Mouse (Mus musculus) midbrain, postnatal 0 days (tissue): Measurements from ENCODE around the gene Skint8. TPM values are rescaled to one million over a fixed set of nuclear protein-coding genes. Genes with fewer than 3 reads are reported as not detected.

Experiments
- ATAC-seq: fragments of 200-750 bp; cut with Nextera tagmentation; 2 replicates; pipeline ENCODE4 v1.8.0; 2017; ENCODE audit warnings: moderate number of reproducible peaks, mild to moderate bottlenecking, moderate TSS enrichment, moderate library complexity; ENCODE audit not compliant: low FRiP score
- DNase-seq: peaks from one replicate; pipeline ENCODE4 v3.0.0-alpha.2; 2015; ENCODE audit warnings: low spot score
- H3K27ac ChIP-seq: fragments of 300-500 bp; sonication (generic); 2 replicates; pipeline ENCODE4 v1.5.1; 2014; ENCODE audit warnings: low read depth, mild to moderate bottlenecking, low read length, mixed read lengths
- H3K27me3 ChIP-seq: fragments of 300-500 bp; sonication (generic); 2 replicates; pipeline ENCODE4 v1.6.1; 2014; ENCODE audit warnings: low read length, control low read depth, mixed read lengths; ENCODE audit not compliant: insufficient read depth
- H3K36me3 ChIP-seq: fragments of 300-500 bp; sonication (generic); 2 replicates; pipeline ENCODE4 v1.6.1; 2014; ENCODE audit warnings: low read length, control low read depth, mixed read lengths; ENCODE audit not compliant: insufficient read depth
- H3K4me1 ChIP-seq: fragments of 300-500 bp; sonication (generic); 2 replicates; pipeline ENCODE4 v1.6.1; 2014; ENCODE audit warnings: mild to moderate bottlenecking, control low read depth, antibody characterized with exemption, low read length, mixed read lengths; ENCODE audit not compliant: insufficient read depth
- H3K4me2 ChIP-seq: fragments of 300-500 bp; sonication (generic); 2 replicates; pipeline ENCODE4 v1.6.1; 2014; ENCODE audit warnings: low read depth, mild to moderate bottlenecking, low read length, mixed read lengths; ENCODE audit not compliant: poor library complexity, severe bottlenecking
- H3K4me3 ChIP-seq: fragments of 300-500 bp; sonication (generic); 2 replicates; pipeline ENCODE4 v1.5.1; 2014; ENCODE audit warnings: low read depth, mild to moderate bottlenecking, low read length, moderate library complexity
- H3K9ac ChIP-seq: fragments of 300-500 bp; sonication (generic); replicated peaks from 2 replicates; pipeline ENCODE4 v1.6.1; 2014; ENCODE audit warnings: mild to moderate bottlenecking, low read length, moderate library complexity, mixed read lengths; ENCODE audit not compliant: poor library complexity, severe bottlenecking
- H3K9me3 ChIP-seq: fragments of 300-500 bp; sonication (generic); 2 replicates; pipeline ENCODE4 v1.6.1; 2016; ENCODE audit warnings: low read length, control low read depth
- CTCF ChIP-seq: IDR thresholded peaks from 2 replicates; pipeline ENCODE4 v1.5.1; 2016; ENCODE audit warnings: antibody characterized with exemption, mild to moderate bottlenecking
- WGBS: fragments of 180-500 bp; shearing (Covaris S2); extraction: QIAGEN DNeasy Blood & Tissue Kit; methylation state at CpG from one replicate; pipeline ENCODE4 v1.1.7; 2014; 5-methylcytosine and 5-hydroxymethylcytosine counted together
- polyA plus RNA-seq: library from polyadenylated mRNA; unstranded; fragments of >200 nt; fragmentation: Nextera tagmentation; extraction: Ambion mirVana; gene quantifications from 2 replicates; pipeline ENCODE4 v1.2.1, GENCODE M21; 2015
- total RNA-seq: library from RNA; depleted of rRNA; stranded (reverse); fragments of >200 nt; gene quantifications from 2 replicates; pipeline ENCODE4 v1.2.3, GENCODE M21; 2014; rRNA removed

Skint8 gene
- total RNA-seq = not detected in 2 replicates
- not detected in 2 replicates for polyA plus RNA-seq

DNA sequence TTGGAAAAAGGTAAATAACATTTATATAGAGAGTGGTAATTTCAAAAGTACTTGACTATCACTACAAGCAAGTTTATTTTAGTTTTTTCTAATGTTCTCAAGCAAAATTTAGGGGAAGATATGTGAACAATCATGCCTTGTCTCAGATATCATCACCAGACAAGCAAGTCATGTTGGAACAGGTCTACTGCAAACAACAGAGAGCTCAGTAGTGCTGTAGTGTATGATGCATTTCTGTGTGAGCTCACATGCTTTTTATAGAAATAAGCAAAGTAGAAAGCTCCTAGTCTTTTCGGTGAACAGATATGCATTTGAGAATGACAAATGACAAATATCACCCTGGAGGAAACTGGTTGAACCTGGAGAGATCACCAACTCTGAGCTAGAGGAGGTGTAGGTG lies at the start of gene Skint8:
Gene Skint8 (plus strand): TSS at position 301 of the 400 bp plus-strand sequence.
- DNase-seq (no peak), ATAC-seq (no peak)
- H3K27ac ChIP-seq = no peak within 1 kb of the TSS
- no peak within 1 kb of the TSS for H3K4me3 ChIP-seq
- no peaks in the 10 kb centered on the region for H3K4me1 ChIP-seq
- TF ChIP-seq CTCF = no peak
- H3K9me3 ChIP-seq = peaks cover 3% of the 10 kb centered on the region; the same call in 1 of the 2 replicates
- H3K36me3 ChIP-seq = no peaks in the 10 kb centered on the region
- H3K4me2 ChIP-seq = no peak within 1 kb of the TSS
- H3K9ac ChIP-seq = no peak within 1 kb of the TSS
- 93% methylated on average over 1 of the region's 1 CpGs for WGBS
- no peaks in the 10 kb centered on the region for H3K27me3 ChIP-seq

DNA sequence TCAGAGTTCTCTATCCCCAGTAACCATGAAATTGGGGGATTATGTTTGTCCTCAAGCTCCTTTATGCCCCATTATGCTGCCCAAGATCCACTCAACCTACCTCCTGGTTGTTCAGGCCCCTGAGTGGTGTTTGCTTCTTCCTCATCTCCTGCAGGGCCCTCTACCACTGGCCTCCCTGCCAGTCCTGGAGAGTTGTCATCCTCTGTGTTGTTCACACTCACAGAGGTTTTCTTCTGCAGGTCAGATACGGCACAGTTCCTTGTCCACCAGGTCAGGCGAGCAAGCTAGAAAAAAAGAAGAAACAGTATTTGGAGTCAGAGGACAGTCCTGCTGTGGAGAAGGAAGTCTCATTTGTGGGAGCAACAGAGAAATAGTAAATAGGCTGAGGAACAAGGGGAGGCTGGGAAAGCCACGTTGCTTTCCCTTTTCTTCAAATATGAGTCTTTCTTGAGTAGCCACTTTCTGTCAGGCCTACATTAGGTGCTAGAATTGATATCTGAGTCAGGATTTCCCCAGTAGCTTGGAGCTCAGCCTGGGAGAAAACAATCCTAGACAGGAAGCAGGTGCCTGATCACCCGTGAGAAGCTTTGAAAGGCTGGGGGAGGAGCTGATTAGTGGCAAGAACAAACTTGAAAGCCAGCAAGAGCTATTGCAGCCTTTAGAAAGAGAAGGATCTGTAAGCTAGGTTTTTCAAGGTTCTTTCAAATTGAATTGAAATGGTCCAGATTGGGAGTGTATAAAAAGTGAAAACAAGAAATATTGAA lies 38.9 kb upstream of the Skint8 start:
- Histone ChIP-seq H3K4me2 (no peak overlapping the region), H3K4me1 (no peaks in the 10 kb centered on the region), H3K4me3 (no peak overlapping the region), H3K36me3 (no peaks in the 10 kb centered on the region), H3K27me3 (no peaks in the 10 kb centered on the region), H3K9ac (no peak overlapping the region), H3K9me3 (no peaks in the 10 kb centered on the region), H3K27ac (no peak overlapping the region)
- ATAC-seq = no peak
- TF ChIP-seq CTCF = no peak
- WGBS = 45% methylated on average over 4 of the region's 4 CpGs
- DNase-seq = no peak

DNA sequence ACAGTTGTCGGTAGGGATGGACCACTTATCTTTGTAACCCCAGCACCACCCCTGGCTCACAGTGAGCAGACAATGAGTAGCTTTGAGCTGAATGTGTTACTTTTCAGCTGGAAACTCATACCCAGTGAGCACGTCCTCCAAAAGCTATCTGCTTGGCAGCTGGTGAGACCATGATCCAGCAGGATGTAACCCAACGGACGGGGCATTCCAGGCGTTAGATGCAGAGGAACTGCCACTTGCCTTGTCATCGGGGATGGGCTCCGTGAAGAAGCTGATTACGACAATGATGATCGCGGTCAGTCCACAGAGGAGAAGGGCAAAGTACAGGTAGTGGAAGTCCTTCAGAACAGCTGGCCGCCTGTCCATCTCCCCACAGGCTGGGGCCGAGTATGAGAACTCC lies 35.6 kb upstream of the Skint8 start:
- DNase-seq = no peak

DNA sequence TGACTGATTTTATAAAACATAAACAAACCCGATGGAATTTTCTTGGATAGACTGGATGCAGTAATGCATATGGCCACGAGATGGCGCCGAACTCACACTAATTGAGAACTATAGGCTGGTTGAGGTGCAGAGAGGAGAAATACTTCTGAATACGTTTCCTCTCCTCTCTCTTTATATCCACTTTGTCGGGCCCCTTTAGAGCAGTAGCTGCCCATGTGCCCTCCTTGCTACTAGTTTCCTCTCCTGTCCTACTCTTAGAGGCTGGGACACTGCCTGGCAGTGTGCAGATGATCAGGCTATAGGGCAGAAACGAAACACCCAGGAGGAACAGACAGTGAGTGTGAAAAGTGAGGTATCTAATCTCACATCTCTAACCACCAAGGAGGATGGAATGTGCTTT lies 33.2 kb upstream of the Skint8 start:
- ATAC-seq (peak; percentile 81), DNase-seq (peak; percentile 78)
- Histone ChIP-seq H3K9me3 (no peaks in the 10 kb centered on the region), H3K4me2 (peak overlapping the region; percentile 32; the same call in 1 of the 2 replicates), H3K27me3 (no peaks in the 10 kb centered on the region), H3K36me3 (no peaks in the 10 kb centered on the region), H3K4me1 (no peaks in the 10 kb centered on the region), H3K9ac (no peak overlapping the region), H3K4me3 (no peak overlapping the region), H3K27ac (no peak overlapping the region)
- TF ChIP-seq CTCF = peak; percentile 90
- WGBS = 12% methylated on average over 7 of the region's 7 CpGs

More for the DNA sequence above, 35.6 kb upstream of the Skint8 start:
- WGBS = 87% methylated on average over 12 of the region's 12 CpGs
- Histone ChIP-seq H3K9me3 (no peaks in the 10 kb centered on the region), H3K36me3 (no peaks in the 10 kb centered on the region), H3K4me3 (no peak overlapping the region), H3K4me2 (no peak overlapping the region), H3K27me3 (no peaks in the 10 kb centered on the region), H3K9ac (no peak overlapping the region), H3K27ac (no peak overlapping the region), H3K4me1 (no peaks in the 10 kb centered on the region)
- TF ChIP-seq CTCF = no peak
- ATAC-seq = no peak

DNA sequence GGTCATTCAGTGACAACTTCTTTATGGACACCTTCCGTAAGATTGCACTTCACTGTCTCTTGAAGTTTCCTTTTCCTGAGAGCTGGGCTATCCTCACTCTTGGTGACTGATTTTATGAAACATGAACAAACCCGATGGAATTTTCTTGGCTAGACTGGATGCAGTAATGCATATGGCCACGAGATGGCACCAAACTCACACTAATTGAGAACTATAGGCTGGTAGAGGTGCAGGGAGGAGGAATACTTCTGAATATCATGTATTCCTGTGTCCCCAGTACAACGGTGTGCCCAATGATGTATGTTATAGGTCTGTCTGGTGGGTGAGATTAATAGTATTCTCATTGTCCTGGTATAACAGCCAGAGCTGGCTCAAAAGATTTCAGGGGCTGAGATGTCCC lies 32.6 kb upstream of the Skint8 start:
- Histone ChIP-seq H3K9ac (no peak overlapping the region), H3K27ac (no peak overlapping the region), H3K27me3 (no peaks in the 10 kb centered on the region), H3K36me3 (no peaks in the 10 kb centered on the region), H3K4me1 (no peaks in the 10 kb centered on the region), H3K4me3 (no peak overlapping the region), H3K4me2 (no peak overlapping the region), H3K9me3 (no peaks in the 10 kb centered on the region)
- ATAC-seq = peak; percentile 89
- peak; percentile 81 for DNase-seq
- WGBS = 14% methylated on average over 4 of the region's 4 CpGs
- TF ChIP-seq CTCF = peak; percentile 97

DNA sequence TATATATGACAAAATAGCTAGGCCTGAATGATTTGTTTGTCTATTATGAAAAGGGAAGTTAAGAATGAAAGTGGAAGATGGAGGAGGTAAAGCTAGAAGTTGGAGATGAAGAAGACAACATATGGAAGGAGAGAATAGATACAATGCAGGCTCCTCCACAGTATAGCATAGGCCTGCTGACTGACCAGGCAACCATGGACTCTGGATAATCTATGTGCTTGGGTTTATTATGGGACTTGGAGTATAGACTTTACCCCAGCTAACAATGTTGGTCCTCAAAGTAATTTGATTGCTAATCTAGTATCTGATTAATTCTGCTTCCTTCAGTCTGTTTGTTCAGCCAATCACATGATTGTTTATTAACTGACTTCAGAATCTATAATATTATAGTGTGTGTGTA lies 27.1 kb upstream of the Skint8 start:
- no peaks in the 10 kb centered on the region for H3K27me3 ChIP-seq
- DNase-seq (no peak), ATAC-seq (no peak)
- H3K27ac ChIP-seq = no peak overlapping the region
- no peaks in the 10 kb centered on the region for H3K9me3 ChIP-seq
- no peaks in the 10 kb centered on the region for H3K4me1 ChIP-seq
- TF ChIP-seq CTCF = no peak
- H3K4me3 ChIP-seq = no peak overlapping the region
- no peak overlapping the region for H3K4me2 ChIP-seq
- no peak overlapping the region for H3K9ac ChIP-seq
- H3K36me3 ChIP-seq = no peaks in the 10 kb centered on the region
